Mouse (Mus musculus) cerebellum, adult 9-11 months (tissue): Measurements from ENCODE around the gene Kcnj16.

Experiments used
- DNase-seq: peaks from one replicate; pipeline ENCODE4 v3.0.0; 2022

Kcnj16 gene

DNA sequence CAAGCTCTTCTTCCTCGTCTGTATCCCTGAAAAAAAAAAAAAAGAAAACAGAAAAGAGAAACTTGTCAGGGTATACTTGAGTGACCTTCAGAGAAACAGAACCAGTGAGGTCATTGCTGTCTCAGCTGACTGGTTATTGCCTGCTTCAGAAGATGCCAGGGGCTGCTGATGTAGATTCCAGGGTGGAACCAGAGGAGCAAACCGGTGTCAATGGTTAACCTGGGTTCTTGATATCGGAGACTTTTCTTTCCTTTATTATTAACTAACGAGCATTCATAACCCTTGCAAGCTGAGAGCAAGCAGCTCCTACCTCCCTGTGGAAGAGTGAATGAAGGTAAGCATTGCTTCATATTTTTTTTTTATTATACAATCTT lies at the start of gene Kcnj16:
Kcnj16 (plus strand) TSS at position 272 of the 374 bp plus-strand sequence.
- no peak for DNase-seq

DNA sequence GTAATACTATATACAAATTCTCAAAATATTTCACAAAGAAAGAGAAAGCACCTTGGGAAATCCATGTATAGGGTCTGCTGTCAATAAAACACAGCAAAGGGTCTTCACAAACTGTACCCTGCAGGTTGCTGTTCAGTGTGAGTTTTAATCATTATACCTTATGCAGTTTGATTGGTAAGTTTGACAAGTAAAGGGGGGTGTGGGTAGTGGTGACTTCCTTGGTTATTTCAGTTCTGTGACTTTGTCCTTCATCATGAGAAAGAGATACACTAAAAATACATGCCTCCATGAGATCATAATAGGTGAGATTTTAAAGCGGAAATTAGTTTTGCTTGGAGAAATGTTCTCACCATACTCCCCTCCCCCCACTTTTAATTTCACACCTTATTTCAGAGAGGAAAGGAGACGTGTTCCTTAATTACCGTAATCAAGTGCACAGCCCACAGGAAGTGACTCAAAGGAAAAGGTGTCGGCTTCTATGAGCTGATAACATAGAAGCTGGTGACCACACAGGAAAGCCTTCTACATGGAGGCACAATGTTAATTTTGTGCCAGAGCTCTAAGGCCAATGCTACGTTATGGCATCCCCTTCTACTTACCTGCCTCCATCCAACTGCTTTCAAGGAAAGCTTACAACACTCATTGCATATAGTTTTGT lies 48.9 kb upstream of the Kcnj16 start:
- no peak for DNase-seq

DNA sequence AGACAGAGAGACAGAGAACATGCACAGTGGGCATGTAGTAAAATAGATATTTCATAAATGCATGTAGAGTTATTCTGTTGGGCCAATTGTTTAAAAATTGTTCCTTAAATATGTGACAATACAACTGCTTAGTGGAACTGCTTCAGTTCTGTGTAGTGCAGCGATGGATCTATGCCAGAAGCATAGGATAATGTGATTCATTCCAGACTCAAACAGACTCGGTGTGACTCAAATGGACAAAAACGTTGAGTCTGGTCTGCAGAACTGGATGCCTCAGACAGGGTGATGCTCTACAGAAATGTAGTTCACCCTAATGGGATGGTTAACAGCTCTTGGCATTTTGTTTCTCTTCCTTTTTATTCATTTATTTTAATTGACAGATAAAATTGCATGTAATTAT lies 32.1 kb upstream of the Kcnj16 start:
- no peak for DNase-seq

DNA sequence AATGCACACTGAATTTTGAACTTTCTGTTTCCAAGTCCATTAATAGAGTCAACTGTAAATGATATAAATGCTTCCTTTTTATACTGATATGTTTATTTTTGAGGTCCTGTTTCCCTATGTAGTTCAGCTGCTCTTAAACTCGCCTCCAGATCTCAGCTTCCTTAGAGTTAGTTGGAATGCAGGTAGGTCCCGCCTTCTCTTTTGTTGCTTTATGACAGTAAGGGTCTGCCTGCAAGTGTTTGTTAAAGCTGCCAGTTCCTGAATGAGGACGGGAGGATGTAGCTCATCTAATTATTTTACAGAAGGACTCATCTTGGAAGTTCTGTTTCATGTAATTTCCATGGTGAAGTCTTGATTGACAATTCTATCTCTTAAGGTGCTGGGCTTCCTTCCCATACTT lies 25.6 kb upstream of the Kcnj16 start:
- no peak for DNase-seq

- DNase-seq: no peak
Measured at GRCm38 (mm10) chr11:110942695-110943135, 25.1 kb upstream of the Kcnj16 start.

- no peak for DNase-seq
Measured at GRCm38 (mm10) chr11:110956665-110957064, 11.2 kb upstream of the Kcnj16 start.

DNA sequence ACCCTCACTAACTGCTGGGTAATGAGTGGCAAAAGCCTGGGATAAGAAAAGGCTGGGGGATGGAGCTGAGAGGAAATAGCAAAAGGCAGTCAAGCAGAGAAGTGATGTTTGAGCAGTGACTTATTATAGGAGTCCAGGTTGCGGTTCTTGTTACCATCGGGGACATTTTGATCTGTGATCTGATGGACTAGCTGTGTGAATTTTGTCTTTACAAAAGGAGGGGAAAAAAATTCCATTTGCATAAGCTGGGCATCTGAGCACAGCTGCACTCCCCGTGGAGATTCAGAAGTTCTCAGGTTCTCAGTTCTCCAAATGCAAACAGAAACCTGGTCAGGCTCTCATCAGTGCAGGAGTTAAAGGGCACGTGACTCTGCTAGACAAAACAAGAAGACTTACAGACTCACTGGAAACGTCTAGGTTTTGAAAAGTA lies 6.2 kb upstream of the Kcnj16 start:
- no peak for DNase-seq

DNA sequence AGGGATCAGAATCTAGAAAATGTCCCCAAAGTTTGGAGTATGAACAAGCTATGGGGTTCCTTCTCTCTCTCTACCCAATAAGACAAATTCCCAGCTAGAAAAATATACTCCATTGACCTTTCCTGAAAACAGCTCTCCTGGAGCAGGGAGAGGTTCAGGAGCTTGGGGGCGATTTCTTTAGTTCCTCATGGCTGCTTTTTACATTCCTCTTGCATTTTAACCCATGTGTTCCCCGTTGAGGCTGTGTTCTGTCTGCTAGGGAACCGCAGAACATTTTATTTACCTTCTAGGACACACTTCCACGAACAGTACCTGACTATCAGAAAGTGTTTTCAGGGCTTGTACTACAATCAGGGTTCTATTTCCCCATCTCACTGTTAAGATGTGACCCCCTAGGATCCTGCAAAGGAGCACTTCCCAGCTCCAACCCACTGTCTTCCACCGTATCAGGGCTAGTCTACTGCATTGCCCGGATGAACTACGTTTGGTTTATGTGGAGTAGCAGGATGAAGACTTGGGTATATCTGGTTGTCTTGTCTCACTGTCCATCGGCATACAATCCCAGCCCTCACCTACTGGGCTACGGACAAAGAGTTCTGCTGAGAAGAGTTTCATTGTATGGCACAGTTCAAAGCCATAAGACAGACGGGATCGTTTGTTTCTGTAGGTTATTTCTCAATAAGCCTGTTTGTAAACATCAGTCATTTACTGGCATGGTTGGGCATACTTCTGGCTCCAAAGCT lies 643 bp upstream of the Kcnj16 start:
- no peak for DNase-seq

- no peak for DNase-seq
Measured at GRCm38 (mm10) chr11:110968901-110969300, 1.1 kb downstream of the Kcnj16 start.

DNA sequence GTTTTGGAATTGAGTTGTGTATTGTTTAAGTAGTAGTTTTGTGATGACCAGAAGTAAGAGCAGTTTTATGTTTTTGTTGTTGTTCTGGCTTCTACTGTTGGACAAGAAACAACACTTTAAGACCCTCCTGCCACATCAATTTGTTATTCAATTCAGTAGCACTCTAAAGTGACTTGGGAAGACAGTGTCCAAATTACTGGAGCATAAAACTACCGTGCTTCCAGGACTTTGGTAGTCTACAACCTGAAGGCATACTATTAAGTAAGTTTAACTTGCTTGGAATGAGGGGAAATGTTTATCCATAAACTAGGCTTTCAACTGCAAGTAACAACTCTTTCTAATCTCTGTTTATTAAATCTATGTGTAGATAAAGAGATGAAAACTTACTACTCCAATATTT lies 17.7 kb downstream of the Kcnj16 start:
- DNase-seq: no peak

DNA sequence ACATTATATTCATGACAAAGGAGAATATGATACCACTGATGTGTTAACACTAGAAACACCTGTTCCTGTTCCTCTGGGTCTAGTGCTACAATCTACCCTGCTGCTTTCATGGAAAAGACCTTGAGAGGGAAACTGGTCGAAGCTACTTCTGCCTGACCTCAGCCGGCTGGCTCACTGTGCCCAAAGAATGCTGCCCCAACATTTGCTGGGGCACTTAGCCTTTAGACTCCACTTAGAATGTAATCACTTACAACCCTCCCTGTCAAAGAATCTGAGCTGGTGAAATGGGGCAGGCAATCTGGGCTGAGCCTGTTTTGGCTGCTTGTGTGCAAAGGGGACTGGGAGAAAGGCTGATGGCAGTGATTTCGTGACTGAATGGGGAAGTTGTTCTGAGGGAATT lies 18.1 kb downstream of the Kcnj16 start:
- DNase-seq: no peak

DNA sequence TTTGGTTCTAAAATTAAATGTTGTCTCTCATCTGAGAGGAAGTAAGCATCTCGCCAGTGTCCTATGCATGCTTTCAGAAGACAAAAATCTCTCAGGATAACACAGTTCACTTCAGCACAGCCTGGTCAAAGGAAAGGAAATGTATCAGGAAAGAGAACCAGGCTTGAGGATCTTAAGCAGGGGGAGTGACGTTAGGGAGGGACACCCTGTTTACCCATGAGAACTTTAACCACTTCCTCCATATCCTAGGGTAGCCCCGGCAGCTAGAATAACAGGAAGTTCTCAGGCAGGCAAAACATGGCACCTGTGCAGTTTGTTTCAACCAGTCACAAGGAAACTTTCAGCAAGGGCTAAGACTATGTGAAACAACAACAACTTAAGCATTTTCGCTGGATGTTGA lies 25.8 kb downstream of the Kcnj16 start:
- DNase-seq: no peak

DNA sequence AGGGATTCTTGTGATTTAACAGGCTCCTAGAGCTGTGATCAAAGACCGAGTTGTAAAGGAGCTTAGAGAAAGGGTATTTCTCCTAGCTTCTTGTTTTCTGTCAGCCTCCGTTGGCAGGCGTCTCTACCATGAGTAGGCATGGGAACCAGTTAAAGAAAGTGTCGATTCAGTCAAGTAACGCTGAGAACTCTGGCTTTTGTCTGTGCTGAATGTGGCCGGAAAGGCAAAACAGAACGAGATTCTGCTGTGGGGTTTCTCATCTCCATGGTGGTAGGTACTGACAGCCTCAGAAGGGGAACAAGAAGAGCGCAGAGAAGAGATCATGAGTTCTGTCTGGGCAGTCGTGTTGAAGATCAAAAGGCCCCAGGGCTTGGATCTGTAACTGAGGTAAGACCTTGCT lies 29.4 kb downstream of the Kcnj16 start:
- DNase-seq: peak; percentile 6

GRCm38 (mm10) chr11:111005103-111005502 lies 37.3 kb downstream of the Kcnj16 start:
- no peak for DNase-seq

DNA sequence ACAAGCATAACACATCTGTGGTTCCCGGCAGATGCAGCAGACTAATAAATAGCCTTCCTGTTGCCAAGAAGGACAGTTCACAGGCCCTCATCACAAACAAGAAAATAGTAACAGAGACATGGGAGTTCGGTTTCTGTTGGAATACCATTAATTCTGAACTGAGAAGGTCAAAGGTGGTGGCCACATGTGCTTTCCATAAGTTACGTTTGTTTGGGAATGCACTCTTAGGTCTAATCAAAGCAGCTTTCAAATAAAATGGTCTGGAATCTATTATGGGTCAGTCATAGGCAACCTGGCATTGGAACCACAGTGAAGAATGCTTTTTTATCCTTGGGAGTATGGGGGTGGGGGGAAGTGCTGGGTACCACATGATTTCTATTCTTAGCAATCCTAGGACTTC lies 41.6 kb downstream of the Kcnj16 start:
- no peak for DNase-seq

DNA sequence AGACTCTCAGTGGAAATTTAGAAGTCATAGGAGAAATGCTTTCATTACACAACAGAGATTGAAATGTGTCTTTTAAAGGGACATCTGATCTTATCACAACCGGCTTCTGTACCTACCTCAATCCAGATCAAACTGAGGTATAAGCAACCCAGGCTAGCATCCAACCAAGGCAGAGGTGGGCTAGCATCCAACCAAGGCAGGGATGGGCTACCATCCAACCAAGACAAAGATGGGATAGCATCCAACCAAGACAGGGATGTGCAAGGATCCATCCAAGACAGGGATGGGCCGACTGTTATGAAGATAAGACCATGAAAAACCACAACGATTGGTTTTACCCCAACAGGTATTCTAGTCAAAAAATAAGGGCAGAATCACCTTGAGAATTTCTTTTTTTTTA lies 48.4 kb downstream of the Kcnj16 start:
- no peak for DNase-seq

DNA sequence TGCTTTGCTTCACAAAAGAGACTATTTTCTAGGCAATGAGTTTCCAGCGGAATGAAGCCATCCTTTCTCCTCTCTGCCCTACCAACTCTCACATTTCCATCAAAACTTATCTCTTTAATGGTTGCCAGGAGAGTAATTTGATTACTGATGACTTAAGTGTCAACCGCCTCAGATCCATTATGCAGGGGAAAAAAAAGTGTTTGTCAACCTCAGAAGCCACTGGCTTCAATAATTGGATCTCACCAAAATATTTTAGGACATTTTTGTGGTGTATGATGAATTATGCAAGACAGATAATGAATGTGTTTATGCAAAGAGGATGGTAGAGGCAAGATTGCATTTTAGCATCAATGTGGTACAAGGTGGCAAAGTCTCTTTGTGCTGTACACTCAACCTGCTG lies 52.4 kb downstream of the Kcnj16 start:
- no peak for DNase-seq

DNA sequence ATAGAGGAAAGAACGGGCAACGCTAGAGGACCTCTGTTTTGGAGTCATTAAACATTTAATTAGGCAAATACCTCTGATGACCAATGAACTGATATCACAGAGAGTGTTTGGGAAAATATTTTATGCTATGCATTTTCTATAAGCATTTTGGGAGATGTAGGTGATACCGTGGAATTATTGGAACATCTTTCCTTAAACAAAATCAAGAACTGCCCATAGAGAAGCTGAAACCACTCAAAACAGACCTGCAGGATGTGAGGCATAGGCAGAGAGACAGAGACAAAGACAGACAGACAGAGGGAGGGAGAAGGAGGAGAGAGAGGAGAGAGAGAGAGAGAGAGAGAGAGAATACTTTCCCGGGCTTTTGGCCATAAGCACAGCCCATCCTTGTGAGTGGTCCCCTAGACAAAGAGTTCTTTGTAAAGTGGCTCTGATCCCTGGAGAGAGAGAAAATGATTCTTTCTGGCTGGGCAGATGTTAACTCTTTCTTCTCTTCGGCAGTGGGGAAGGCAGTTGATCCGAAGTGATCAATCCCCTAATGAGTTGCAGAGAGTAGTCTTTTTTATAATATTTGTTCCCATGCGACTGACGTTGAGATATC lies 54.9 kb downstream of the Kcnj16 start:
- no peak for DNase-seq

- no peak for DNase-seq
Measured at GRCm38 (mm10) chr11:111042175-111042574, 74.3 kb downstream of the Kcnj16 start.

DNA sequence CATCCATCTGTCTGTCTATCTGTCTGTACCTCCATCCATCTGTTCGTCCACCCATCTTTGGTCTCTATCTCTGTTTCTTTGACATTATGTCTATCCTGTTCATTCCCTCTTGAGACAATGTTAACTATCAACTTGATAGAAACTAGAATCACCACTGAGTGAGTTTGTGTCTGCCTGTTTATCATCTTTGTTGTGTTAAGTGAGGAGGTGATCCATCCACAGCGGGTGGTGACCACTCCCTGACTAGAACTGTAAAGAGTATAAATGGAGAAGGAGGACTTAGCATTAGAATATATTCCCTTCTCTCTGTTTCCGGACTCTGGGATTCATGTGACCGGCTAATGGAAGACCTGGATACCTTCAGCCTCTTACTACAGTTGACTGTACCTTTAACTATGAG lies 75.5 kb downstream of the Kcnj16 start:
- DNase-seq: no peak

- no peak for DNase-seq
Measured at GRCm38 (mm10) chr11:111054252-111054651, 86.4 kb downstream of the Kcnj16 start.

- no peak for DNase-seq
Measured at GRCm38 (mm10) chr11:111054854-111055822, 87.3 kb downstream of the Kcnj16 start.

- DNase-seq: no peak
Measured at GRCm38 (mm10) chr11:111056030-111056429, 88.2 kb downstream of the Kcnj16 start.
